Mouse (Mus musculus): ENCODE measurements around the gene Iqschfp.

GRCm38 (mm10) chr3:68493170-68493585, 601.1 kb downstream of the Iqschfp start:
- TF ChIP-seq CTCF (IDR thresholded peaks at IDR 0.05; ENCODE audit: borderline replicate concordance, insufficient read depth, low read depth, low read length) (no peak), POLR2A (IDR thresholded peaks at IDR 0.05; ENCODE audit: borderline replicate concordance, insufficient read depth, low read length) (no peak)
